Comparison of ENCODE assay signal across 7 mouse cellular contexts in genomic region chr7:66912866-66913265, GRCm38 (mm10).
DNase-seq lines count a peak whose midpoint lies in the region; ATAC-seq and TF ChIP-seq lines count a peak whose summit lies in the region.

No protein-coding gene starts in this region.

- no peaks in the 10 kb centered on the region for H3K27me3 ChIP-seq in lung, embryonic 16.5 days (ENCODE audit: control insufficient read depth, insufficient read depth, low read depth, low read length)

- H3K4me2 ChIP-seq in lung, embryonic 16.5 days (ENCODE audit: low read depth, low read length) = no peak overlapping the region

- no peak overlapping the region for H3K4me3 ChIP-seq in lung, embryonic 16.5 days (ENCODE audit: low read length)
- H3K4me3 ChIP-seq in gastrocnemius, adult 2 months = no peak overlapping the region

- intact Hi-C loops in gastrocnemius, adult 2 months (cut with DNase I) = no loop called here
- intact Hi-C loops in heart, postnatal 25 days (cut with DNase I) = no loop called here

- DNase-seq in lung, postnatal 36 days = no peak
- DNase-seq in gastrocnemius, adult 2 months = peak; percentile 49
- DNase-seq in heart, postnatal 25 days (ENCODE audit: low spot score) = peak; percentile 44
- peak; percentile 69 for DNase-seq in thymus, postnatal 0 days (ENCODE audit: low spot score)
- DNase-seq in testis, postnatal 14 days (ENCODE audit: low spot score) = no peak
- no peak for DNase-seq in cerebellum, adult 11 months

- peak; percentile 90 for ATAC-seq in lung, embryonic 16.5 days (ENCODE audit: low read depth)

- H3K4me1 ChIP-seq in lung, embryonic 16.5 days (replicated peaks; ENCODE audit: control insufficient read depth, insufficient read depth, low read length) = peaks cover 9% of the 10 kb centered on the region

- no peak for TF ChIP-seq CTCF in gastrocnemius, adult 2 months (IDR thresholded peaks at IDR 0.05)

- peak overlapping the region; percentile 35 for H3K27ac ChIP-seq in lung, embryonic 16.5 days (ENCODE audit: low read length)
- no peak overlapping the region for H3K27ac ChIP-seq in gastrocnemius, adult 2 months

- 0 out of 2 replicates have a peak, but pooled peaks cover 4% of the 10 kb centered on the region for H3K36me3 ChIP-seq in lung, embryonic 16.5 days (ENCODE audit: control insufficient read depth, insufficient read depth, low read length)

- H3K9me3 ChIP-seq in lung, embryonic 16.5 days (ENCODE audit: control insufficient read depth, low read length) = no peaks in the 10 kb centered on the region

- no peak overlapping the region for H3K9ac ChIP-seq in lung, embryonic 16.5 days (ENCODE audit: low read length)

- WGBS in lung, embryonic 16.5 days = 25% methylated on average over 5 of the region's 5 CpGs

Comparison
In these comparisons a context has a peak if more than half of its experiments do, and no peak if none do; other contexts are left out.
1. DNase-seq: peak in gastrocnemius, adult 2 months (single experiment), heart, postnatal 25 days (single experiment) and thymus, postnatal 0 days (single experiment); none in lung, postnatal 36 days (single experiment), testis, postnatal 14 days (single experiment) and cerebellum, adult 11 months (single experiment).